Mouse (Mus musculus): ENCODE results near the gene Osbpl6. TPM values are rescaled to one million over a fixed set of nuclear protein-coding genes. Genes with fewer than 3 reads are reported as not detected.

Osbpl6 gene
- polyA plus RNA-seq, 1 experiment from 2014 or later = 11.0 TPM

GRCm38 (mm10) chr2:76518407-76519063, 112.2 kb downstream of the Osbpl6 start:
- no peak overlapping the region for H3K27ac ChIP-seq (replicated peaks; ENCODE audit: low read depth, low read length)
- no peaks in the 10 kb centered on the region for H3K4me1 ChIP-seq (ENCODE audit: control insufficient read depth, insufficient read depth, low read length)
- no peak overlapping the region for H3K9ac ChIP-seq (ENCODE audit: low read depth, low read length)
- ATAC-seq (ENCODE audit: low read depth) (no peak), DNase-seq (ENCODE audit: low spot score) (no peak)
- H3K36me3 ChIP-seq (ENCODE audit: control insufficient read depth, insufficient read depth, low read length) = no peaks in the 10 kb centered on the region
- H3K4me2 ChIP-seq (ENCODE audit: low read depth, low read length) = no peak overlapping the region
- no peak overlapping the region for H3K4me3 ChIP-seq (ENCODE audit: low read depth, low read length)
- H3K27me3 ChIP-seq (replicated peaks; ENCODE audit: control insufficient read depth, insufficient read depth, low read length) = no peaks in the 10 kb centered on the region
- no peaks in the 10 kb centered on the region for H3K9me3 ChIP-seq (ENCODE audit: control insufficient read depth, low read length)
- 79% methylated on average over 5 of the region's 5 CpGs for WGBS

GRCm38 (mm10) chr2:76521585-76521984, 115.3 kb downstream of the Osbpl6 start:
- no peak overlapping the region for H3K27ac ChIP-seq (replicated peaks; ENCODE audit: low read depth, low read length)
- no peak for DNase-seq (ENCODE audit: low spot score)
- ATAC-seq (ENCODE audit: low read depth) = no peak
- 74% methylated on average over 6 of the region's 6 CpGs for WGBS
- H3K36me3 ChIP-seq (ENCODE audit: control insufficient read depth, insufficient read depth, low read length) = no peaks in the 10 kb centered on the region
- H3K4me1 ChIP-seq (ENCODE audit: control insufficient read depth, insufficient read depth, low read length) = no peaks in the 10 kb centered on the region
- H3K27me3 ChIP-seq (replicated peaks; ENCODE audit: control insufficient read depth, insufficient read depth, low read length) = no peaks in the 10 kb centered on the region
- no peak overlapping the region for H3K4me2 ChIP-seq (ENCODE audit: low read depth, low read length)
- H3K4me3 ChIP-seq (ENCODE audit: low read depth, low read length) = no peak overlapping the region
- H3K9me3 ChIP-seq (ENCODE audit: control insufficient read depth, low read length) = no peaks in the 10 kb centered on the region
- no peak overlapping the region for H3K9ac ChIP-seq (ENCODE audit: low read depth, low read length)

GRCm38 (mm10) chr2:76524451-76524850, 118.1 kb downstream of the Osbpl6 start:
- DNase-seq (ENCODE audit: low spot score) (no peak), ATAC-seq (ENCODE audit: low read depth) (no peak)
- Histone ChIP-seq H3K4me1 (ENCODE audit: control insufficient read depth, insufficient read depth, low read length) (no peaks in the 10 kb centered on the region), H3K9me3 (ENCODE audit: control insufficient read depth, low read length) (no peaks in the 10 kb centered on the region), H3K4me2 (ENCODE audit: low read depth, low read length) (no peak overlapping the region), H3K36me3 (ENCODE audit: control insufficient read depth, insufficient read depth, low read length) (no peaks in the 10 kb centered on the region), H3K9ac (ENCODE audit: low read depth, low read length) (no peak overlapping the region), H3K27ac (replicated peaks; ENCODE audit: low read depth, low read length) (no peak overlapping the region), H3K4me3 (ENCODE audit: low read depth, low read length) (no peak overlapping the region), H3K27me3 (replicated peaks; ENCODE audit: control insufficient read depth, insufficient read depth, low read length) (no peaks in the 10 kb centered on the region)
- WGBS = 88% methylated on average over 5 of the region's 5 CpGs

- ATAC-seq (ENCODE audit: low read depth) (no peak), DNase-seq (ENCODE audit: low spot score) (no peak)
- no peaks in the 10 kb centered on the region for H3K4me1 ChIP-seq (ENCODE audit: control insufficient read depth, insufficient read depth, low read length)
- H3K36me3 ChIP-seq (ENCODE audit: control insufficient read depth, insufficient read depth, low read length) = no peaks in the 10 kb centered on the region
- no peaks in the 10 kb centered on the region for H3K27me3 ChIP-seq (replicated peaks; ENCODE audit: control insufficient read depth, insufficient read depth, low read length)
- H3K4me2 ChIP-seq (ENCODE audit: low read depth, low read length) = no peak overlapping the region
- WGBS = 65% methylated on average over 3 of the region's 3 CpGs
- H3K9ac ChIP-seq (ENCODE audit: low read depth, low read length) = no peak overlapping the region
- no peaks in the 10 kb centered on the region for H3K9me3 ChIP-seq (ENCODE audit: control insufficient read depth, low read length)
- no peak overlapping the region for H3K27ac ChIP-seq (replicated peaks; ENCODE audit: low read depth, low read length)
- no peak overlapping the region for H3K4me3 ChIP-seq (ENCODE audit: low read depth, low read length)
Measured at GRCm38 (mm10) chr2:76525645-76526044, 119.3 kb downstream of the Osbpl6 start.

- peaks cover 8% of the 10 kb centered on the region for H3K4me1 ChIP-seq (ENCODE audit: control insufficient read depth, insufficient read depth, low read length)
- ATAC-seq (ENCODE audit: low read depth) (peak; percentile 84), DNase-seq (ENCODE audit: low spot score) (peak; percentile 55)
- 55% methylated on average over 14 of the region's 14 CpGs for WGBS
- no peaks in the 10 kb centered on the region for H3K9me3 ChIP-seq (ENCODE audit: control insufficient read depth, low read length)
- H3K4me3 ChIP-seq (ENCODE audit: low read depth, low read length) = no peak overlapping the region
- no peaks in the 10 kb centered on the region for H3K36me3 ChIP-seq (ENCODE audit: control insufficient read depth, insufficient read depth, low read length)
- H3K4me2 ChIP-seq (ENCODE audit: low read depth, low read length) = no peak overlapping the region
- H3K9ac ChIP-seq (ENCODE audit: low read depth, low read length) = no peak overlapping the region
- no peak overlapping the region for H3K27ac ChIP-seq (replicated peaks; ENCODE audit: low read depth, low read length)
- H3K27me3 ChIP-seq (replicated peaks; ENCODE audit: control insufficient read depth, insufficient read depth, low read length) = no peaks in the 10 kb centered on the region
Measured at GRCm38 (mm10) chr2:76532490-76533126, 126.3 kb downstream of the Osbpl6 start.

GRCm38 (mm10) chr2:76534932-76535331, 128.6 kb downstream of the Osbpl6 start:
- 88% methylated on average over 7 of the region's 7 CpGs for WGBS
- H3K9me3 ChIP-seq (ENCODE audit: control insufficient read depth, low read length) = no peaks in the 10 kb centered on the region
- H3K4me3 ChIP-seq (ENCODE audit: low read depth, low read length) = no peak overlapping the region
- H3K36me3 ChIP-seq (ENCODE audit: control insufficient read depth, insufficient read depth, low read length) = no peaks in the 10 kb centered on the region
- ATAC-seq (ENCODE audit: low read depth) (no peak), DNase-seq (ENCODE audit: low spot score) (no peak)
- H3K4me1 ChIP-seq (ENCODE audit: control insufficient read depth, insufficient read depth, low read length) = peaks cover 13% of the 10 kb centered on the region
- H3K4me2 ChIP-seq (ENCODE audit: low read depth, low read length) = no peak overlapping the region
- no peaks in the 10 kb centered on the region for H3K27me3 ChIP-seq (replicated peaks; ENCODE audit: control insufficient read depth, insufficient read depth, low read length)
- no peak overlapping the region for H3K9ac ChIP-seq (ENCODE audit: low read depth, low read length)
- H3K27ac ChIP-seq (replicated peaks; ENCODE audit: low read depth, low read length) = no peak overlapping the region

GRCm38 (mm10) chr2:76541900-76542299, 135.6 kb downstream of the Osbpl6 start:
- H3K9me3 ChIP-seq (ENCODE audit: control insufficient read depth, low read length) = no peaks in the 10 kb centered on the region
- no peak overlapping the region for H3K4me3 ChIP-seq (ENCODE audit: low read depth, low read length)
- no peak for DNase-seq (ENCODE audit: low spot score)
- ATAC-seq (ENCODE audit: low read depth) = no peak
- no peak overlapping the region for H3K27ac ChIP-seq (replicated peaks; ENCODE audit: low read depth, low read length)
- peaks cover 7% of the 10 kb centered on the region; the same call in 1 of the 2 replicates for H3K4me1 ChIP-seq (ENCODE audit: control insufficient read depth, insufficient read depth, low read length)
- WGBS = 92% methylated on average over 9 of the region's 9 CpGs
- no peak overlapping the region for H3K9ac ChIP-seq (ENCODE audit: low read depth, low read length)
- H3K36me3 ChIP-seq (ENCODE audit: control insufficient read depth, insufficient read depth, low read length) = no peaks in the 10 kb centered on the region
- no peaks in the 10 kb centered on the region for H3K27me3 ChIP-seq (replicated peaks; ENCODE audit: control insufficient read depth, insufficient read depth, low read length)
- no peak overlapping the region for H3K4me2 ChIP-seq (ENCODE audit: low read depth, low read length)

- Histone ChIP-seq H3K4me1 (ENCODE audit: control insufficient read depth, insufficient read depth, low read length) (peaks cover 7% of the 10 kb centered on the region; the same call in 1 of the 2 replicates), H3K9me3 (ENCODE audit: control insufficient read depth, low read length) (no peaks in the 10 kb centered on the region), H3K27ac (replicated peaks; ENCODE audit: low read depth, low read length) (no peak overlapping the region), H3K4me2 (ENCODE audit: low read depth, low read length) (no peak overlapping the region), H3K4me3 (ENCODE audit: low read depth, low read length) (no peak overlapping the region), H3K36me3 (ENCODE audit: control insufficient read depth, insufficient read depth, low read length) (no peaks in the 10 kb centered on the region), H3K27me3 (replicated peaks; ENCODE audit: control insufficient read depth, insufficient read depth, low read length) (no peaks in the 10 kb centered on the region), H3K9ac (ENCODE audit: low read depth, low read length) (no peak overlapping the region)
- ATAC-seq (ENCODE audit: low read depth) = no peak
- no peak for DNase-seq (ENCODE audit: low spot score)
- WGBS = 84% methylated on average over 5 of the region's 5 CpGs
Measured at GRCm38 (mm10) chr2:76542921-76543320, 136.6 kb downstream of the Osbpl6 start.

- ATAC-seq (ENCODE audit: low read depth) (no peak), DNase-seq (ENCODE audit: low spot score) (no peak)
- Histone ChIP-seq H3K4me3 (ENCODE audit: low read depth, low read length) (no peak overlapping the region), H3K9ac (ENCODE audit: low read depth, low read length) (no peak overlapping the region), H3K4me2 (ENCODE audit: low read depth, low read length) (no peak overlapping the region), H3K36me3 (ENCODE audit: control insufficient read depth, insufficient read depth, low read length) (no peaks in the 10 kb centered on the region), H3K27ac (replicated peaks; ENCODE audit: low read depth, low read length) (no peak overlapping the region), H3K4me1 (ENCODE audit: control insufficient read depth, insufficient read depth, low read length) (no peaks in the 10 kb centered on the region), H3K27me3 (replicated peaks; ENCODE audit: control insufficient read depth, insufficient read depth, low read length) (no peaks in the 10 kb centered on the region), H3K9me3 (ENCODE audit: control insufficient read depth, low read length) (no peaks in the 10 kb centered on the region)
- WGBS = 63% methylated on average over 8 of the region's 8 CpGs
Measured at GRCm38 (mm10) chr2:76545539-76545938, 139.2 kb downstream of the Osbpl6 start.
